Mouse (Mus musculus): ENCODE results near the gene Tmem200b. TPM values are rescaled to one million over a fixed set of nuclear protein-coding genes. Genes with fewer than 3 reads are reported as not detected.

The Tmem200b gene
- polyA plus RNA-seq, 1 experiment from 2014 or later = 0.18 TPM

- ATAC-seq = no peak
- H3K9me3 ChIP-seq (replicated peaks; ENCODE audit: control insufficient read depth, low read length, poor library complexity, severe bottlenecking) = no peaks in the 10 kb centered on the region
Observed at GRCm38 (mm10) chr4:131901090-131901489, 20.5 kb upstream of the Tmem200b start.

GRCm38 (mm10) chr4:131904478-131904877 is 17.1 kb upstream of the Tmem200b start:
- Histone ChIP-seq H3K4me2 (ENCODE audit: low read length) (no peak overlapping the region), H3K4me1 (ENCODE audit: control insufficient read depth, insufficient read depth, low read length) (no peaks in the 10 kb centered on the region), H3K27me3 (ENCODE audit: control insufficient read depth, insufficient read depth, low read depth, low read length) (no peaks in the 10 kb centered on the region), H3K9me3 (replicated peaks; ENCODE audit: control insufficient read depth, low read length, poor library complexity, severe bottlenecking) (no peaks in the 10 kb centered on the region), H3K4me3 (ENCODE audit: low read depth, low read length) (no peak overlapping the region), H3K27ac (ENCODE audit: low read length) (no peak overlapping the region), H3K36me3 (ENCODE audit: control insufficient read depth, insufficient read depth, low read length) (peaks cover 25% of the 10 kb centered on the region), H3K9ac (ENCODE audit: low read depth, low read length) (no peak overlapping the region)
- WGBS = 51% methylated on average over 8 of the region's 8 CpGs
- no peak for ATAC-seq

More at GRCm38 (mm10) chr4:131901090-131901489, 20.5 kb upstream of the Tmem200b start:
- Histone ChIP-seq H3K27me3 (ENCODE audit: control insufficient read depth, insufficient read depth, low read depth, low read length) (no peaks in the 10 kb centered on the region), H3K4me3 (ENCODE audit: low read depth, low read length) (no peak overlapping the region), H3K4me1 (ENCODE audit: control insufficient read depth, insufficient read depth, low read length) (no peaks in the 10 kb centered on the region), H3K9ac (ENCODE audit: low read depth, low read length) (no peak overlapping the region), H3K27ac (ENCODE audit: low read length) (no peak overlapping the region), H3K36me3 (ENCODE audit: control insufficient read depth, insufficient read depth, low read length) (peaks cover 40% of the 10 kb centered on the region), H3K4me2 (ENCODE audit: low read length) (no peak overlapping the region)
- 92% methylated on average over 15 of the region's 15 CpGs for WGBS

GRCm38 (mm10) chr4:131906423-131906822 is 15.1 kb upstream of the Tmem200b start:
- ATAC-seq = no peak
- no peak overlapping the region for H3K4me2 ChIP-seq (ENCODE audit: low read length)
- WGBS = 68% methylated on average over 6 of the region's 6 CpGs
- peaks cover 3% of the 10 kb centered on the region; the same call in 1 of the 2 replicates for H3K27me3 ChIP-seq (ENCODE audit: control insufficient read depth, insufficient read depth, low read depth, low read length)
- H3K9me3 ChIP-seq (replicated peaks; ENCODE audit: control insufficient read depth, low read length, poor library complexity, severe bottlenecking) = no peaks in the 10 kb centered on the region
- no peak overlapping the region for H3K27ac ChIP-seq (ENCODE audit: low read length)
- no peak overlapping the region for H3K9ac ChIP-seq (ENCODE audit: low read depth, low read length)
- H3K4me1 ChIP-seq (ENCODE audit: control insufficient read depth, insufficient read depth, low read length) = peaks cover 6% of the 10 kb centered on the region
- peaks cover 8% of the 10 kb centered on the region; the same call in 1 of the 2 replicates for H3K36me3 ChIP-seq (ENCODE audit: control insufficient read depth, insufficient read depth, low read length)
- H3K4me3 ChIP-seq (ENCODE audit: low read depth, low read length) = no peak overlapping the region

GRCm38 (mm10) chr4:131907912-131908311 is 13.7 kb upstream of the Tmem200b start:
- Histone ChIP-seq H3K4me2 (ENCODE audit: low read length) (no peak overlapping the region), H3K4me1 (ENCODE audit: control insufficient read depth, insufficient read depth, low read length) (peaks cover 6% of the 10 kb centered on the region), H3K27me3 (ENCODE audit: control insufficient read depth, insufficient read depth, low read depth, low read length) (peaks cover 4% of the 10 kb centered on the region), H3K9me3 (replicated peaks; ENCODE audit: control insufficient read depth, low read length, poor library complexity, severe bottlenecking) (no peaks in the 10 kb centered on the region), H3K27ac (ENCODE audit: low read length) (no peak overlapping the region), H3K4me3 (ENCODE audit: low read depth, low read length) (no peak overlapping the region), H3K36me3 (ENCODE audit: control insufficient read depth, insufficient read depth, low read length) (no peaks in the 10 kb centered on the region), H3K9ac (ENCODE audit: low read depth, low read length) (no peak overlapping the region)
- ATAC-seq = no peak
- 89% methylated on average over 3 of the region's 3 CpGs for WGBS

DNA sequence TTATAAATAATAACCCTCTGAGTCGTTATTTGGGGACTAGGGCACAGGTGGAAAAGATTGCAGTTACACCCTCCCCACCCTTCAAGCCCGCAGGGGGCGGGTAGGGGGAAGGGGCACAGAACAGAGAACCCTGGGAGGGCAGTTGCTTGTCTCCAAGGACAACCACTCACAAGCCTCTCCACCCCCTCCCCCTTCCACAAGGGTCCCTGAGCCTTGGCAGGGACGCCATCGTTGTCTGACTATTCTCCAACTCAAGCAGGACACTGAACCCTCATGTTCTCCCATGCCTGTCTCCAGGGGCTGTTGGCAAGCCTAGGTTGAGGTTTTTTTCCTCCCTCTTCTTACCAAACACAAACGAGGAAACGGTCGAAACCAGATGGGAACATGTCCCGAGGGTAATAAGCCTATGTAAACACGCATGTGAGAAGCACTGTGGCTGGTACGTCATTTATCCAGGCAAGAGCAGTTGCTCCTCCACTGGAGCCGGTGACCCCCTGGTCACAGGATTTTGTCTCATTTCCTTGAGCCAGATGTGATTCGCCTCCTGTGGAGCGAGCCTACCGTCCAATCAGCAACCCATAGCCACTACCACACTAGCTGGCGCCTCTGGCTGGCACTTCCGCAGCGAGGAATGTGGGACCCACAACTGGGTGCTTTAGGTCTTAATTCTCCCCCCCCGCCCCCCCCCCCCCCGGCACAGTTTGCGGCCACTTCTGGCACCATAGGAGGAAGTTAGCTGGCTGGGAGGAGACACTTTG is 11.2 kb upstream of the Tmem200b start:
- H3K4me2 ChIP-seq (ENCODE audit: low read length) = peak overlapping the region; percentile 22
- peak overlapping the region; percentile 38; the same call in 1 of the 2 replicates for H3K9ac ChIP-seq (ENCODE audit: low read depth, low read length)
- 15% methylated on average over 19 of the region's 21 CpGs for WGBS
- peaks cover 16% of the 10 kb centered on the region for H3K27me3 ChIP-seq (ENCODE audit: control insufficient read depth, insufficient read depth, low read depth, low read length)
- no peak overlapping the region for H3K4me3 ChIP-seq (ENCODE audit: low read depth, low read length)
- H3K4me1 ChIP-seq (ENCODE audit: control insufficient read depth, insufficient read depth, low read length) = peaks cover 9% of the 10 kb centered on the region
- ATAC-seq = no peak
- no peaks in the 10 kb centered on the region for H3K9me3 ChIP-seq (replicated peaks; ENCODE audit: control insufficient read depth, low read length, poor library complexity, severe bottlenecking)
- H3K36me3 ChIP-seq (ENCODE audit: control insufficient read depth, insufficient read depth, low read length) = no peaks in the 10 kb centered on the region
- no peak overlapping the region for H3K27ac ChIP-seq (ENCODE audit: low read length)

DNA sequence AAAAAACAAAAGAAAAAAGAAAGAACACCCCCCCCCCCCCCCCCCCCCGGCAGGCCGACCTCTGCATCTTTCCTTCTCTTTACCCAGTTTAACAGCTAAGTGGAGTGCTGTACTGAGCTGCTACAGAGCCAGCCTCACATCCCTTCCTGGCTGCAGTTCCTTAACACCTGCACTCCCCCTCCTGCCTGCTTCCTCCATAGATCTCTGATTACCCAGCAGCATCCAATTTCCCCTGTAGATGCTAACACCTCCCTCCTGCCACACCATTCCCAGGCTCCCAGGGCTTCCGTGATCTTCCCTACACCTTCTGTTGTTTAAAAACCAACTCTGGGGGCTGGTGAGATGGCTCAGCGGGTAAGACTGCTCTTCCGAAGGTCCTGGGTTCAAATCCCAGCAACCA is 10.1 kb upstream of the Tmem200b start:
- H3K4me3 ChIP-seq (ENCODE audit: low read depth, low read length) = no peak overlapping the region
- no peak overlapping the region for H3K9ac ChIP-seq (ENCODE audit: low read depth, low read length)
- no peaks in the 10 kb centered on the region for H3K9me3 ChIP-seq (replicated peaks; ENCODE audit: control insufficient read depth, low read length, poor library complexity, severe bottlenecking)
- H3K27ac ChIP-seq (ENCODE audit: low read length) = no peak overlapping the region
- peaks cover 24% of the 10 kb centered on the region for H3K27me3 ChIP-seq (ENCODE audit: control insufficient read depth, insufficient read depth, low read depth, low read length)
- H3K4me1 ChIP-seq (ENCODE audit: control insufficient read depth, insufficient read depth, low read length) = peaks cover 15% of the 10 kb centered on the region
- WGBS = 66% methylated on average over 3 of the region's 5 CpGs
- ATAC-seq = no peak
- H3K36me3 ChIP-seq (ENCODE audit: control insufficient read depth, insufficient read depth, low read length) = no peaks in the 10 kb centered on the region
- no peak overlapping the region for H3K4me2 ChIP-seq (ENCODE audit: low read length)

GRCm38 (mm10) chr4:131913526-131913925 is 8.0 kb upstream of the Tmem200b start:
- Histone ChIP-seq H3K36me3 (ENCODE audit: control insufficient read depth, insufficient read depth, low read length) (no peaks in the 10 kb centered on the region), H3K4me3 (ENCODE audit: low read depth, low read length) (no peak overlapping the region), H3K27ac (ENCODE audit: low read length) (no peak overlapping the region), H3K27me3 (ENCODE audit: control insufficient read depth, insufficient read depth, low read depth, low read length) (peaks cover 37% of the 10 kb centered on the region), H3K9me3 (replicated peaks; ENCODE audit: control insufficient read depth, low read length, poor library complexity, severe bottlenecking) (no peaks in the 10 kb centered on the region), H3K9ac (ENCODE audit: low read depth, low read length) (no peak overlapping the region), H3K4me1 (ENCODE audit: control insufficient read depth, insufficient read depth, low read length) (peaks cover 15% of the 10 kb centered on the region), H3K4me2 (ENCODE audit: low read length) (no peak overlapping the region)
- ATAC-seq = no peak
- 60% methylated on average over 10 of the region's 10 CpGs for WGBS

GRCm38 (mm10) chr4:131914046-131914643 is 7.4 kb upstream of the Tmem200b start:
- no peaks in the 10 kb centered on the region for H3K36me3 ChIP-seq (ENCODE audit: control insufficient read depth, insufficient read depth, low read length)
- H3K4me2 ChIP-seq (ENCODE audit: low read length) = no peak overlapping the region
- H3K27ac ChIP-seq (ENCODE audit: low read length) = no peak overlapping the region
- H3K9ac ChIP-seq (ENCODE audit: low read depth, low read length) = no peak overlapping the region
- 9% methylated on average over 9 of the region's 9 CpGs for WGBS
- peaks cover 43% of the 10 kb centered on the region for H3K27me3 ChIP-seq (ENCODE audit: control insufficient read depth, insufficient read depth, low read depth, low read length)
- H3K9me3 ChIP-seq (replicated peaks; ENCODE audit: control insufficient read depth, low read length, poor library complexity, severe bottlenecking) = no peaks in the 10 kb centered on the region
- H3K4me1 ChIP-seq (ENCODE audit: control insufficient read depth, insufficient read depth, low read length) = peaks cover 15% of the 10 kb centered on the region
- no peak overlapping the region for H3K4me3 ChIP-seq (ENCODE audit: low read depth, low read length)
- ATAC-seq = no peak

DNA sequence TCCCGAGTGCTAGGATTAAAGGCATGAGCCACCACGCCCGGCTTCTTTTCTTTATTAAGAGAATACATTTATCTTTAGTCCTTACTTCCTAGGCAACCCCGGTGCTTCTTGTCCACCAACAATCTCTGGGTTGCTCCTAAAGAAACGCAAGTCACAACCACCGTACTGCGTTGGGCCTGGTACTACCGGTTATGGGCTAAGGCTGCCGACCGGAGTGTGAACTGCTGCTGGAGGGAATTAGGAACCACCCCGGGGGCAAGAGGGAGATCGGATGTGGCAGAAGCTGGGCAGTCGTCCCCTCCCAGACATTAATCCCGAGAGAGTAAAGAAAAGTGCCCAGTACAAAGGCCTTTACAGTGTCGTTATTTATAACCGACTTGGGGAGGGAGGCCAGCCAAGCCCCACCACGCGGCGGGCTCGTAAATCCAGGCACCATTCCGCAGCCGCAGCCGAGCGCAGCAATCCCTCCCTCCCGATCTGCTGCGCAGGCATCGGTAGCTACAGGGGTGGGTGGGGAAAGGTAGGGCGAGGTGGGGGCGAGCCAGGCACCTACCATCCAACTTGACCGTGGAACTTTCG is 6.6 kb upstream of the Tmem200b start:
- Histone ChIP-seq H3K36me3 (ENCODE audit: control insufficient read depth, insufficient read depth, low read length) (no peaks in the 10 kb centered on the region), H3K27ac (ENCODE audit: low read length) (no peak overlapping the region), H3K4me3 (ENCODE audit: low read depth, low read length) (peak overlapping the region; percentile 27), H3K4me2 (ENCODE audit: low read length) (peak overlapping the region; percentile 57), H3K4me1 (ENCODE audit: control insufficient read depth, insufficient read depth, low read length) (peaks cover 15% of the 10 kb centered on the region), H3K9me3 (replicated peaks; ENCODE audit: control insufficient read depth, low read length, poor library complexity, severe bottlenecking) (no peaks in the 10 kb centered on the region), H3K27me3 (ENCODE audit: control insufficient read depth, insufficient read depth, low read depth, low read length) (peaks cover 49% of the 10 kb centered on the region), H3K9ac (ENCODE audit: low read depth, low read length) (peak overlapping the region; percentile 57)
- WGBS = 2% methylated on average over 31 of the region's 31 CpGs
- no peak for ATAC-seq

Measured in midbrain, embryonic 16.5 days (tissue).